Mouse (Mus musculus) gastrocnemius, postnatal 4 days (tissue): ENCODE results near the gene Clstn2. TPM values are rescaled to one million over a fixed set of nuclear protein-coding genes. Genes with fewer than 3 reads are reported as not detected.
A peak's percentile ranks its signal among the peaks of the same experiment; 100 is the strongest.

Experiments used
- DNase-seq, 2 experiments: peaks; one replicate each; pipeline ENCODE4 v3.0.0; 2021 to 2022; ENCODE audit warnings: low spot score in 2 of 2, mixed read lengths in 2 of 2
- total RNA-seq, 2 experiments: library from RNA; stranded (reverse); gene quantifications; 2 replicates each; pipeline ENCODE4 v1.2.3; 2021

Gene Clstn2
- total RNA-seq, 2 experiments from 2014 or later: 4.2 TPM

DNA sequence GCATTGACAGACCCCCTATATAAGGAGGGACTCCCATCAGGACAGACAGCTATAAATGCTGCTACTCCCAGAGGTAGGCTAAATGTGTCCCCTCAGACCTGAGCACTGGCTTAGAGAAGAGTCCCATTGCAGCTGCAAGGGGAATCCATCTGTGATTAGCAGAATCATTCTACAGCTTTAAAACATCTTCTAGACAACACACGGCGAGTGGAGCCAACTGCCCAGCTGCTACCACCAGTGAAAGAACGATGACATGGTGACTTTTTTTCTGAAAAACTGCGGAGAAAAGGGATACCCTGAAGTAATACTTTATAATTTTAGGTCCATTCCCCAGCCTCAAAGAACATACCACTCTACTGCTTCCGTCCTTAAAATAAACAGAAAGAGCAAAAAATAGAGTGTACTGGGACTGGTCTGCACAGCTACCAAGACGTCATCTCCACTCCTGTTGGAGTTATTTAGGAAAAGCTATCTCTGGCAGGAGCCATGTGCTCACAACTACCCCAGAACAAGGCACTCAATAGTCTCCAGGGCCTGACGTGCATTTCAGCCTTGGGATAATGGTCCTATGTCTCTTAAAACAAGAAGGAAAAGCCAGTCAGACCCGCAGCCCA is 79.1 kb downstream of the Clstn2 start:
- no peak for DNase-seq

DNA sequence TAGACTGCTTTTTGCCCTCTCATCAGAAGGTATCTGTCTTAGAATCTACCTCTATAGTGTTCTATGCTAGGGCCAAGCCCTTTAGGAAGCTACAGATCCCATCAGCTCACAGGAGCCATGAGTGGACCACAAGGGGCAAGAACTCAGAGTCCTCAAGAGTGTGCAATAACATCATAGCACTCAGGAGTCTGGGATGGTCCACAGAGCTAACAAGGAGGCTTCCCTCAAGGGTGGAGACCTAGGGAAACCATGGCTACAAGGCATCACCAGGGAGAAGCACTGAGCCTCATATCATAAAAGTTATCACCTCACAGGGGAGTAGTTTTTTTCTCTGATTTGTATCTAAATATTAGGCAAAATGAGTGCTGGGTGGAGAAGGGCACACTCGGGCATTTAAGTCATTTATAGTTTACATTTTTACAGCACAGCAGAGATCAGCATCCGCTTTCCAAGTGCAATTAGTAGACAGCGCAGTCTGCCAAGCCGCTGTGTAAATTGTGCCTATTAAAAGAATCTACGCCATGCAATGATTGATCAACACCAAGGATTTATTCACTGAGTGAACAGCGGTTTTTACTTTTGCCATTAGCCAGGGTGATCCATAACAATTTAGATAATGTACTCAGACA is 82.5 kb downstream of the Clstn2 start:
- DNase-seq: no peak

DNA sequence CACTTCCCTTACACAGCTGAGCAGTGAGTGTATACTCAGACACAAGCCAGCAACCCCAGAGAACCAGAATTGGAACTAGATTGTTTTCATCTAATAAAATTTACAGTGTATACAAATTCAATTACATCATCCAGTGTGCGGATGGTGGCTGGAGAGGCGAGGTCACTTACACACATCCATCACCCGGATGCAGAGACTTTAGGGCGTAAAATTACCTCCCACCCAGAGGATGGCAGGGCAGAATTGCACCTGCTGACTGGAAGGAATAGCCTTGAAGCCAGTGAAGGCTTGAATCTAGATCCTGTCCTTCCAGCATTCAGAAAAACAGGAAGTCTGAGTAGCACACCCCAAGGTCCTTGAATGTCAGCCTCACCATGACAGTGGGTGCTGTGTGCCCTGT is 113.7 kb downstream of the Clstn2 start:
- DNase-seq: no peak

DNA sequence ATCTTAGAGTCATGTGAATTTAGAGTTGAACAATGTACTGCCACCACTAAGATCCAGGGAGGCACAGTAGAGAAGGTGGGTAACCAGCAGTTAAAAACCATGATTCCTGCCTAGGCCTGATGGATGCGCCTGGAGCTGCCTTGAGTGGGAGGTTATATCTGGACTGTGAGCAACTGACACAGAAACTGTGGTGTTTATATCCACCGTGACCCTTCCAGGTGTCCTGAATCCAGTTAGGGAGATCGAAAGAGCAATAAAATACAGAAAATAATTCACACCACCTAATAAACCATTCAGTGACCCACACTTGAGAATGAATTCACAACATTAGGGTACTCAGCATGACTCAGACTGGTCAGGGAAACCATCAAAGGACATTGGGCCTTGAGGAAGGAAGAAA is 141.6 kb downstream of the Clstn2 start:
- no peak for DNase-seq

DNA sequence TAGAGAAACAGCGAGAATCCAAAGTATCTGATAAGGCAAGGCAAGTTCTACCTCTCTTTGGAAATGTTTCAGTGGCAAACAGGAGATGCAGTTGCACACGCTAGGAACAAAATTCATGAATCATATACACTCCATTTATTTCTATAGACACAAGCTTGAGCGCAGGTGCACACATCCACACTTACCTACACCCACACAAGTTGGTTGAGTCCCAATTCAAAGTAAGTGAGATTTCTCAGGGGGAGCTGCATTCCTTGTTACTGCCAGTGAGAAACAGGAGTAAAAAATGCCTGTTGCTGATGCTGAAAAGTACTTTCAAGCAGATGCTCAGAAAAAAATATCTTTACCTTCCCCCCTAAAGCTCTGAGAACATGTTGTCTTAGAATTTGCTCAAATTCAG is 149.6 kb downstream of the Clstn2 start:
- no peak for DNase-seq

DNA sequence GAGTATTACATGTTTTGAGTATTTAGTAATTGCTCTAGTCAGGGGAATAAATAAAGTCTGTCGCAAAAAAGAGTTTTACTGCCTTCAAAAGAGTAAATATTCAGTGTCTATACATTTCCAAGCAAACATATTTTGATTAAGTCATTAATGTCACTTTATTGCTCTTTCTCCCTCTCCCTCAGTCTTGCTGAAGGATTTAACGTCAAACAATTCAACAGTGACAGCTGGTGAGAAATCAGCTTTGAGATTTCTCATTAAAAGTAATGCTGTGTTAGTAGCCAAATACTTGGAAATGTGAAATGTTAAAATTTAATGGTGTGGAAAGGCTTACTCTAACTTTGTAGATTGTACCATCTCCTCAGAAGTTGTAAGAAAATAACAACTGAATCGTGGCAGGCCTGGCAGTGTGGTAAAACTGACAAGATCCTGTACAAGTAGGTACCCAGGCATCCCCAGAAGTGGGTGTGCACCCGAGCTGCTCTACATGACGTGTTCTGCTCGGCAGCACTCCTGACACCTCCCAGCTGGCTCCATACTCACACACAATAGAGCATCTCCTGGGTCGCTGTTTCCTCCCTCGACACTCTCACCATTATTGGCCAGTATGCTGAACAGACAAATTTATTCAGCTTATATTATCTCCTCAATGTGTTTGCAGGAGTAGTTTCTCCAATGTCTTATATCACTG is 165.8 kb downstream of the Clstn2 start:
- no peak for DNase-seq

DNA sequence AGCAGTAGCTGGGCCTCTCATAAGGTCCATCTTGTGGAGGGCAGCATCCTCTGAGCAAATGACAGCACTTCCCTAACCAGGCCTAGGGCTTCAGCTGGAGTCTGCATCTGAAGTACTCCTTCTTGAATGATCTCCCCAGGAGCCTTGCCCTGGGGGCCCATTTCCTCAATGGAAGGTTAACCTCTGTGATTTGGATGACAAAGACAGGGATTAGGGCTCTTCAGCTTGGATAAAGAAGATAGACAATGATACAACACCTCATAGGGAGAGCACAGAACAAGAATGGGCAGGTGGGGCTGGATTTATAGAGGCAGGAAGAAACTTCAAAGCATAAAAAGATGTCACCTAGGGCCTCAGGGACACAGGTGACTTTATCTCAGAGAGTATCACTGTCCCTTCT is 180.1 kb downstream of the Clstn2 start:
- no peak for DNase-seq

DNA sequence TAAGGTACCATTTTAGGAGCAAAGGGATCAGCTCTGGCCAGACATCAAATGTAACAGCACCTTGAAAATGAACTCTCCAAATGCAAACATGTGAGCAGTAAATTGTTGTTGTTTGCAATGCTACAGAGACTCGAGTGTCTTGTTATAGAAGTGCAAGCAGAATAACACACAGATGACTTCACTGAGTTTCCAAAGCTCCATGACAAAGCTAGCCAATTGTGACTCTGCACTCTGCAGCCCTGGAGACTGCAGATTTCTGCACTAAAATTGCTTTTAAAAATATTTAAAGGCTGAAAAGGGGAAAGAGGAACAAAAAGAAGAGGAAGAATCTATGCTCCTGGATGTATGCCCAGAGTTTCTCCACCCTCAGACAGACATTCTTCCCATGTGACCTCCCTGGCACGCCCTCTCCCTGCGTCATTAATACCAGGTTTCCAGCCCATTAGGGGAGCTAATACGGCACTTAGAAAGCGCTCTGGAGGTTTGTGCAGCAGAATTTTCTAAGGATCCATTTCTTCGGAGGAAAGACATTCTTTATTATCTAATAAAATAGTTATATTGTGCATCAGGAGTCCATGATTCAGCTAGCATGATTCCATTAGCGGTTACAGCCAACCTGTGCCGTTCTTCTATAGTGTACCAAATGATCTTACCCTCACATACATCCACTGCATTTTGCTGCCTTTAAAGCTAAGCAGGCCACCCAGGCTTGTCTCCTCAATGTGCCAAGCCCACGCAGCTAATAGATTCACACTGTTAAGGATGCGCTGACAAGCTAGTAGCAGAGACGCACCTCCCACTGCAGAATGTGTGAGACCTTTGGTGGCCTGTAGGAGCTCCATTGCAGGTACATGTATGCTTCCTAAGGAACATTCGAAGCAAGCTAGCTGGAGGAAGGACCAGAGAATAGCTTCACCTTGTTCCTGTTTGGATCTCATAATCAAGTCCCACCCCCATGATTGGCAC is 184.8 kb downstream of the Clstn2 start:
- DNase-seq: peak in 1 of 2 experiments; percentile 47

DNA sequence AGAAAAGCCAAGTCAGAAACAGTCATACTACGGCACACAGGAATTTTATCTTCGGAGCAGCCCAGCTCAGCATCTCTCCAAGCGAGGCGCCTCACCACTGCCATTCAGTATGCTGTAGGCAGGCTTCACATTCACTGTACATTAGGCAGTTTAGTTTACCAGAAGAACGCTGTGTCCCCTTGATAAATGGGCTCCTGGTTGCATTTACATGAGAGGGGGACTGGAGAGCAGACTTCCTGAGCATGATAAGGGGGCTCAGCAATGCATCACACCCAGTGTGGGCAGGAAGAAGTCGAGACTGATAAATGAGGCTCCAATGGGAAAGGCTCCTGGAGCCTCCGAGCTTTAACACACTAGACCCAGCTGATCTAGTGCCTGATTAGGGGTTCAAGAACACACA is 190.9 kb downstream of the Clstn2 start:
- DNase-seq: no peak

DNA sequence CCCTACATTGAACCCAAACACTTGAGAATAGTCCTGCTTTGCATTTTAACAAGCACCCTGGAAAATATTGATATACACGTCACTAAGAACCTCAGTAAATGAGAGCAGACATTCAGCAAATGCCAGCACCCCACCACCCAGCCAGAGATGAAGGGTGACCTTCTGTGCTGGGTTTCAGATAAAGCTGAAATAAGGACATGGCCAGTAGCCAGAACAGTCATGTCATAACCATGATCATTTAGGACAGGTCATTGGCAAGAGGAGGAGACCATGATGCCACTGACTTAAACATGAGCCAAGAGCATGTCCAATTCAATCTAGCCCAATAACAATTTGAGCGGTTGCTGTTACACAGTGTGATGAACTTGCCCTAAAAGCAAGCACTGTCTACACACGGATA is 201.8 kb downstream of the Clstn2 start:
- no peak for DNase-seq

DNA sequence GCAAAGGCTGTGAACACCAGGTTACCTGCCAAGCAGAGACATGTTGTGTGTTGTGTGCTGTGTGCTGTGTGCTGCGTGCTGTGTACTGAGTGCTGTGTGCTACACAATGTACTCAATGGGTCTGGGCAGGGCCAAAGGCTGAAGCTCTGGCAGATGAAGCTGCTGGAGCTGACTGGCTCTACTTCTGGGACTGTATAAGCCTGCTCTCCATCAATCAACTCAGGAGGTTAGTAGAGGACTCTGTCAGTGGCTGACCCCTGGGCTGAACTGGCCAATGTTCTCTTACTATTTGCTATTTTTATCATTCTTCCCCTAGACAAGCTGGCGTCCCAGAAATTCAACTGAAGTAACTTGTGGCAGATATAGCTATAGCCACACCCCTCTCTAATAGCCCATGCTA is 203.1 kb downstream of the Clstn2 start:
- DNase-seq: no peak

DNA sequence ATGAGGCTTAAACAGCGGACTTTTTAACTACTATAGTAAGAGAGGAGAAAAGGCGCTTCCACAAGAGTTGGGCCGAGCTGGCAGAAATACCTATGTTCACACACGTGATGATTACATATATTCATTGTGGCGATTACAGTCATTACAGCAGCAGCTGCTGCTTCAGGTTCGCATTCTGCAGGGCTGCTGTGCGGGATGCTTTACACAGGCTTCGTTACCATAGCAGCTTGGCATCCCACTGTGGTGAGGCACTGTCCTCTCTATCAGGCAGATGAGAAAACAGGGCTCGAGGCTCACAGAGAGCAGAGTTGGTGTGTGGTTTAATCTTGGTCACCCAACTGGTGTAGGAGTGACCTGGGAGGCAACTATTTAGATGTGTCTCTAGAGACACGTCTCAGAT is 205.3 kb downstream of the Clstn2 start:
- DNase-seq: no peak

DNA sequence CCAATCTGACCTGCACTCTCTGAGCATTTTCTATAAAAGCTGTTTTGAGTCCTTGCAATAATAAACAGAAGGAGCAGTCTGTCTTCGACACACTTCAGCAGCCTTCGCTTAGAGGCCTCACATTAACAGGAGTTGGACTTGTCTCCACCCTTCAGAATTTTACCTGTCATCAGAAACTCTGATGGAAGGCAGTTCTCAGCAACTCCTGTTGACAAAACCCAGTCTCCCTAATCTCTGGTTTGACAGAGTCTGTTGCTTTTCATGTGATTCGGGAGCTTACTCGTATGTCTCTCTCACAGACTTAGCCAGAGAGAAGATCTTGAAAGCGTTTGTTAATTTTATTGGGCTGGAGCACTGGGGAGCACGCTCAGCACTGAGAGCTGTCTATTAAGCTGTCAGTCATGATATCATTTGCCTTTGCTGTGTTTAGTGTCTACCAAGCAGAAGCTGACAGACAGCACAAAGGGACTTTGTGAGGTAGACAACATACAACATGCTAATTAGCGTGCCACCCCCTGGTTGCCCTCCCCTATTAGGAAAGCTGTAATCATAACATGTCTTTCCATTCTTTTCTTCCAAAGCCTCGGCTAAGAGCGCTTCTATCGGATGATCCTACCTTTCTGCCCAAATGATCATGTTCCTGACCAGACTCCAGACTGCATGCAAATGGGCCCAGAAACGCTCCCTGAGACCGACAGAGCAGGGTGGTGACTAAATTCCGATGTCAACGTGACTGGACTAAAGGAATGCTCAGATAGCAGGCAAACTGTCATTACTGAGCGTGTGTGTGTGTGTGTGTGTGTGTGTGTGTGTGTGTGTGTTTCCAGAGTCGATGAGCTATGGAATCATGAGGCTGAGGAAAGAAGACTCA is 206.7 kb downstream of the Clstn2 start:
- no peak for DNase-seq

DNA sequence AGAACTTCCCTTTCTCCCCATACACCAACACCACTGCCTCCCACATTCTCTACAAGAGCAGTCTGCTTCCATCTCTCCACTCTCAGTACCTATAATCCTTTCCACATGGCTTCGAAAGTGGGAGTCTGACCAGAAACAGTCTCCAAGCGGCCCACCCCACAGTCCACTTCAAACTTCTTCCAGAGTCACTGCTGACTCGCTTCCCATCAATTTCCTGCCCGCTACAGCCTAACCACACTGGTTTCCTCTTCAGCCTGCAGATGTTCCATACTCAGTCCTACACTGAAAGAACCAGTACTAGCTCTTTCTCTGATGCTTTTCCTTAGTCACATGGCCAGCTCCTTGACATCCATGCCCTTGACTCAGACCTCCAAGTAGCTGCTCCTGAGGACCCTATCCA is 215.9 kb downstream of the Clstn2 start:
- DNase-seq: no peak

DNA sequence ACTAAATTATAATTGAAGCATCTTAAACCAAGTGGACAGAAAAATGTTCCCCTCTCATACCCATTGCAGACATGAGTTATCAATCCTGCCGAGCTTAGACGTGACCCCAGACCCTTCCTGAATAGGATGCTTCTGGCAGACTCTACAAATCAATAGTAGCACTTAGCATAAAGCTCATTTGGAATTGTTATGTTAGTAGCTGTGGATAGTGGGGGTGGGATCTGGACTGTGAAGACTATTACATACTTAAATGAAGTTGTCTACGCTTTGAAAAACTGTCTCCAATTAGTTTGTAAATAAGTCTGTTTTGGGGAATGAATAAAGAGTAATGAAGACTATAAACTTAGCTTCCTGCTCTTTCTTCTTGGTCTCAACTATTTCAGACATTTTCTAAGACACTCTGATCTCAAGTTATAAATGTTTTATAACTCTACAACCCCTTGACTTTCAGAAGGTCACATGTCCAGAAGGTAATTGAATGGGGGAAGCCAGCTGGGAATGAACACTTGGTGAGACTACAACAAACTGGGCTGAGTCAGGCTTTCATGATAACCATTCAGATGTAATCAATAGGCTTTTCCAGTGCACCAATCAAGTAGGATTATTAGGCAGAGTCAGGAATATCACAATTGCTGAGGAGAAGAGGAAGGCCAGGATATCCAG is 216.7 kb downstream of the Clstn2 start:
- no peak for DNase-seq

DNA sequence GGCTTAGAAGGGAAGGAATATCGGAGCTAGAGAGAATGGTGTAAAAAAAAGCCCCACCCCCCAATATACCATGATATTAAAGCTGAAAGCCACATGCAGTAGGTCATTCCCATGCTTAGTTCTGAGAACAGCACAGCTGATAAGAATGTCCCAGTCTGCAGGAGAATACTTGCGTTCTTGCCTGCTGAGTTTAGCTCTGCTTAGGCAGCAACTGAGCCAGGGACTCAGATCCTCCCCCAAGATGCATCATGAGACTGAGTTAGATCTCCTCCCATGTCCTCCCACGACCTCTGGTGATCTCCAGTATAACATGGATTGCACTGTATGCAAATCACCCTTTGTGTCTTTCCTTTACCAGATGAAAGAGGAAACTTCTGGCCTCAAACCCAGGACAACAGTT is 219.8 kb downstream of the Clstn2 start:
- DNase-seq: no peak

DNA sequence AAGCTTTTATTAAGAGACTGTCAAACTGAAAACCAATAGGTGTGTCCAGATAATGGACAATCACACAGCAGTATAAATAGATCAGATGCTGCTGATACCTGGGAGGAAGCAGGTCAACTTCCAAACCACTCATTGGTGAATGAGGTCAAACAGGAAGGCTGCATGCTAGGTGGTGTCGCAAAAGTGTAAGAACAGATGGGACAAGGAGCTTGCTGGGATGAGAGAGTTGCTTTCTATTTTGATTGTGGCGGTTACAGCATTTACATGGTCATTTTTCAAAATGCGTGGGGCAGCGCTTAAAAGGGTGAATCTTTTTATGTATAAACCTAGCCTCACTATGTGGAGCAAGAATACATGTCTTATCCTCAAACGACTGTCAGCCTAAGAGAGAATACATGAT is 225.9 kb downstream of the Clstn2 start:
- no peak for DNase-seq

DNA sequence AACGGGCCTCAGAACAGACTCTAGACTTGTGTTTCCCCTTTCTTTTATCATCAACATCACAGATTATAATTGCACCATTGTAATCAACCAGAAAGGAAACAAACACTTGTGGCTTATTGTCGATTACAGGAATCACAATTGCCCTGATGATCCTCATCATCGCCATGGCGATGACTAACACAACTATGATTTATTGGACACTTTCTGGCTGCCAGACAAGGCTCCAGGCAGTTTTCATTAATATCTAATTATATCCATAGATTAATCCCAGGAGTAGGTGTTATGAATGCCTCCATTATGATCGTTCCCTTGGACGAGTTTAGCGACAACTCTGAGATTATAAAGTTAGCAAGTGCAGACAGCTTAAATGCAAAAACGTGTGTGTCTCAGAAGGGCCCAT is 239.3 kb downstream of the Clstn2 start:
- DNase-seq: no peak

DNA sequence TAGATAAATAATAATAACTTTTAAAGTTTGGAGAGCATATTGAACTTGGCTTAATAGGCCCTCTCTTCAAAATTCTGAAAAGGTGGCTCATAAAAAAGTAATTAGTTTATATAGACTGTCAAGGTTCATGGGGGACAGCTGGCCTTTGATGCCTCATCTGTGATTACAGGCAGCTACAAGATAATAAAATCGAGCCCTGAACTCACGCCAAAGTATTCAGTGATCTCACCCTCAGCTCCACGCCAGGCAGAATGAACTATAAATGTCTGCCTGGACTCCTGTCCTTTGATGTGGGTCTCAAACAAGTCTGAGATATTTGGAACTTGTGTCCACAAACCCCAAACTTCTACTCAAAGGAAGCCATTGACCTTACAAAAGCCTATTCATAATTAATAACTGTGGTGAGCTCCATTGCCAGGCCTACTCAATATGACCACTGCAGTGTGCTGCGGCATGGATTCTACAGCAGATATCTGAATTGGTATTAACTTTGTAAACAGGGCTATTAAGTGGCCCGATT is 244.8 kb downstream of the Clstn2 start:
- peak in 1 of 2 experiments; percentile 13 for DNase-seq
